Mouse (Mus musculus) heart, embryonic 15.5 days (tissue): Measurements from ENCODE around the gene Naaladl2. TPM values are rescaled to one million over a fixed set of nuclear protein-coding genes. Genes with fewer than 3 reads are reported as not detected.
"Not testable (repeated sequence)": the region's sequence is repeated elsewhere in the genome, so short reads cannot be mapped to it uniquely, and the experiment has no call there.

Source experiments
- ATAC-seq: fragments of 200-750 bp; cut with Nextera tagmentation; replicated peaks from 2 replicates; pipeline ENCODE4 v1.8.0; 2017; ENCODE audit warnings: low read depth, moderate TSS enrichment; ENCODE audit not compliant: insufficient number of reproducible peaks, insufficient read depth, low FRiP score
- H3K27ac ChIP-seq: fragments of 300-500 bp; sonication (generic); 2 replicates; pipeline ENCODE4 v1.5.1; 2015; ENCODE audit warnings: mild to moderate bottlenecking, inconsistent platforms
- H3K27me3 ChIP-seq: fragments of 300-500 bp; sonication (generic); 2 replicates; pipeline ENCODE4 v1.6.1; 2015; ENCODE audit warnings: inconsistent platforms
- H3K36me3 ChIP-seq: fragments of 300-500 bp; sonication (generic); 2 replicates; pipeline ENCODE4 v1.6.1; 2015; ENCODE audit warnings: mild to moderate bottlenecking, inconsistent platforms
- H3K4me1 ChIP-seq: fragments of 300-500 bp; sonication (generic); replicated peaks from 2 replicates; pipeline ENCODE4 v1.6.1; 2015; ENCODE audit warnings: inconsistent platforms
- H3K4me2 ChIP-seq: fragments of 300-500 bp; sonication (generic); 2 replicates; pipeline ENCODE4 v1.6.1; 2015; ENCODE audit warnings: inconsistent platforms, mild to moderate bottlenecking, moderate library complexity
- H3K4me3 ChIP-seq: fragments of 300-500 bp; sonication (generic); 2 replicates; pipeline ENCODE4 v1.5.1; 2015; ENCODE audit warnings: mild to moderate bottlenecking, inconsistent platforms
- H3K9ac ChIP-seq: fragments of 300-500 bp; sonication (generic); 2 replicates; pipeline ENCODE4 v1.6.1; 2015; ENCODE audit warnings: mild to moderate bottlenecking, inconsistent platforms
- H3K9me3 ChIP-seq: fragments of 300-500 bp; sonication (generic); replicated peaks from 2 replicates; pipeline ENCODE4 v1.6.1; 2016; ENCODE audit warnings: inconsistent platforms
- WGBS: fragments of 180-500 bp; shearing (Covaris S2); methylation state at CpG from one replicate; pipeline ENCODE4 v1.1.7; 2015; ENCODE audit warnings: mixed read lengths; 5-methylcytosine and 5-hydroxymethylcytosine counted together
- polyA plus RNA-seq: library from polyadenylated mRNA; unstranded; fragments of >200 nt; fragmentation: Nextera tagmentation; extraction: Ambion mirVana; gene quantifications from 2 replicates; pipeline ENCODE4 v1.2.1, GENCODE M21; 2015

Gene Naaladl2
- polyA plus RNA-seq, 1 experiment from 2014 or later: 1.6 TPM

DNA sequence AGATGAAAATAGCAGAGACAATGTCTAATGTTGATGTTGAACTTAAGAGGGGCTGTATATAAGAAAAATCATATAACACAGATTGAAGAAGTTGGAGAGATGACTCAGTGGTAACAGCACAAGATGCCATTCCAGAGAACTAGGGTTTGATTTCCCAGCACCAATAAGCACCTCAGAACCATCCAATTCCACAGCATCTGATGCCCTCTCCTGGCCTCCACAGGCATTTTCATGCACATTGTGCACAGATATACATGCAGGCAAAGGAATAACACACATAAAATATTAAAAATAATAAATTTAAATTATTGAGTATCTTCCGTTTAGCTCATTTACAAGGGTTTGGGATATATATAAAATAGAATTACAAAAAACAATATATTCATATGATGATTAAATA, 926.6 kb downstream of the Naaladl2 start:
- H3K9ac ChIP-seq: no peak overlapping the region
- no peak for ATAC-seq
- H3K4me1 ChIP-seq: no peaks in the 10 kb centered on the region
- no peaks in the 10 kb centered on the region for H3K36me3 ChIP-seq
- no peak overlapping the region for H3K4me3 ChIP-seq
- H3K9me3 ChIP-seq: no peaks in the 10 kb centered on the region
- no peak overlapping the region for H3K4me2 ChIP-seq
- no peaks in the 10 kb centered on the region for H3K27me3 ChIP-seq
- 89% methylated on average over 1 of the region's 1 CpGs for WGBS
- no peak overlapping the region for H3K27ac ChIP-seq

DNA sequence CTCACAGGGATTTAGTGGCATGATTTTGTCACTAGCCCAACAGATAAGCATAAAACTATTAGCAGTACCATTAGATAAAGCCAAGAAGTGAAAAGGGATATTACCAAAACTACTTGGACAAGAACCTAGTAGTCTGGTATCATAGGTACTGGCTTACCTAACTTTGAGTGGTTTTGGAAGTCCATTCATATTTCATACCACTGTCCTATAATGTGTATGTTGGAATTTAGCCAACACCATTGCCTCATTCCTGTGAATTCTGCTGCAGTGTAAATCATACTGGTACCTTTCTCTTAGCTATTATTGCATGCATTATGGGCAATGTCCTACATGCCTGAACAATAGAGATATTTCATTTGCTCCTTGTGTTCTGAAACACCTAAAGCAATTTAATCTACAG, 977.5 kb downstream of the Naaladl2 start:
- Histone ChIP-seq H3K27ac (no peak overlapping the region), H3K36me3 (no peaks in the 10 kb centered on the region)
- no peak for ATAC-seq

DNA sequence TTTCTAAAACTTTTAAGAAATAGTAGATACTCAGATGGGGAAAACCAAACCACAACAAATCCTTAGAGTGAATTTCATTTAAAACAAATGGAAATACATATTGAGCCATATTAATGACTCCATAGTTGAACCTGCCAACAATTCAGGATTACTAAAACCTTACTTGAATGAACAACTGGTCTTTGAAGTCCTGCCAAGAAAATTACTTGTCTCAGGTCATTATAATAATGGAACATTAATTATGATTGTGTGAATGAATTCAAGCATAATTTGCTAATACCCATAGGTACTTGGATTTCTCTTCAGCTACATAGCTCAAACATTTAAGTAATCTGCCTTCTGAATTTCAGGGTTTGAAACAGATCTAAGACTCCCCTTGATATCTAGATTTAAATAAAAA, 980.1 kb downstream of the Naaladl2 start:
- Histone ChIP-seq H3K9me3 (no peaks in the 10 kb centered on the region), H3K27me3 (no peaks in the 10 kb centered on the region), H3K4me2 (no peak overlapping the region), H3K36me3 (no peaks in the 10 kb centered on the region), H3K9ac (no peak overlapping the region), H3K4me1 (no peaks in the 10 kb centered on the region), H3K4me3 (no peak overlapping the region), H3K27ac (no peak overlapping the region)
- ATAC-seq: no peak

More for the DNA sequence above, 977.5 kb downstream of the Naaladl2 start:
- H3K9ac ChIP-seq: no peak overlapping the region
- no peaks in the 10 kb centered on the region for H3K4me1 ChIP-seq
- H3K27me3 ChIP-seq: no peaks in the 10 kb centered on the region
- no peak overlapping the region for H3K4me2 ChIP-seq
- H3K4me3 ChIP-seq: no peak overlapping the region
- no peaks in the 10 kb centered on the region for H3K9me3 ChIP-seq

DNA sequence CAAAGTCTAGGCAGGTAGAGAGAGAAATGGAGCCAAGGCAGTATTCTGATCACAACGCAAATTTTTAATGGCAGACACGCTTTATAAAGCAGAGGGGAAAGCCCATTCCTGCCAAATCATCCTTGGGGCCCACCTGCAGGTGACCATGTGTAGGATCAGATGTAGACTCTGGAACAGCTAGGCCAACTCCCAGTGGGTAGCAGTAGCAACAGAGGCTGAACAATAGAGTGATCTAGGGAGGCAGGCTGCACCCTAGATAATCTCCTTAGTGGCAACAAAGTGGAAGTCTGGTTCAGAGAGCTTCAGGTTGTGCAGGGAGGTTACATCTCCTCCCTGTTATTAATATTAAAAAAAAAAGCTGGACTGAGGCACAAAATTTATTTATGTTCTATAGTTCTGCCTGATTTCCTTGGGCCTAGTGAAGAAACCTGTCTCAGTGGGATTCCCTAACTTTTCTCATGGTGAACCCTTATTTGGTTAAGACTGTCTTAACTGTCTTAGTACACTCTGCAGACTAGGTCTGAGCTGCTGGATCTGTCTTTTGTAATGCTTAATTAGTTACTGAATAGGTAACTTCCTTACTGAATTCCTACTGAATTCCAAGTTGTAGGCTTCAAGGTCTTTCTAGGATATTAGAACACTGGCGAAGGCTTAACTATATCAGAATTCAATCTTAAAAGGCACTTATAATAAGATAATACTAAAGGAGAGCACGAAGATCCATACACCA, 992.8 kb downstream of the Naaladl2 start:
- not testable (repeated sequence) for H3K27me3 ChIP-seq, H3K4me2 ChIP-seq, H3K36me3 ChIP-seq, H3K9me3 ChIP-seq, H3K9ac ChIP-seq, H3K4me1 ChIP-seq, H3K4me3 ChIP-seq, ATAC-seq, H3K27ac ChIP-seq
- 71% methylated on average over 4 of the region's 4 CpGs for WGBS

DNA sequence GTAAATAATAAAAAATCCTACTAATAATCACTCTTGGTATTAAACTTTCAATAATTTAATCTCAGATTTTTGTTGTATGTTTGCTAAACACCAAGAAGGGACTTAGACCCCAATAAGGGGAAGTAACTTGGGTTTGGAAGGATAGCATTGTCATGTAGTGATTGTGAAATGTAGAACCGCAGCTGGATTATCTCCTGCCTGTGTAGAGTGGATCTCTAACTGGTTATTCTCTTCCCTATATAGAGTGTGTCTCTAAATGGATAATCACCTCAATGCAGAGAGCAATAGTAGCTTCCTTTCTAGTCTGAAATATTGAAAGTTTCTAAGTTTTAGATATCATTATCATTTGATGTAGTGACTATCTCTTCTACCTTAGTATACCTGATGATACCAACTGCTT, 1001.3 kb downstream of the Naaladl2 start:
- Histone ChIP-seq H3K4me1 (no peaks in the 10 kb centered on the region), H3K9ac (no peak overlapping the region), H3K27me3 (no peaks in the 10 kb centered on the region), H3K9me3 (no peaks in the 10 kb centered on the region), H3K27ac (no peak overlapping the region), H3K4me3 (no peak overlapping the region), H3K36me3 (no peaks in the 10 kb centered on the region), H3K4me2 (no peak overlapping the region)
- 69% methylated on average over 1 of the region's 1 CpGs for WGBS
- ATAC-seq: no peak

DNA sequence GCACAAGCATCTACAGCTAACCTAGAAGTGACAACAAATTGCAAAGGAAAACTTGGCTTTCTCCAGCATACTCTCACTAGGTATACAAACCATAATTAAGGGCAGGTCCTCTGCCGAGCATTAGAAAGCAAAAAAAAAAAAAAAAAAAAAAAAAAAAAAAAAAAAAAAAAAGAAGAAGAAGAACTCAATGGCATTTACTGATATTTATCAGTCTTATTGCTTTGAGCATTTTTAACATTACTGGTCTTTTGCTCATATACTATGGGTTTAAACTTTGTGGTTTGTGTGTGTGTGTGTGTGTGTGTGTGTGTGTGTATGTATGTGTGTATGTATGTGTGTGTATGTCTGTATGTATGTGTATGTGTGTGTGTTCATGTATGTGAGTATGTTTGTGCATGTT, 1006.1 kb downstream of the Naaladl2 start:
- H3K9me3 ChIP-seq: no peaks in the 10 kb centered on the region
- H3K4me3 ChIP-seq: no peak overlapping the region
- H3K36me3 ChIP-seq: no peaks in the 10 kb centered on the region
- H3K4me1 ChIP-seq: no peaks in the 10 kb centered on the region
- WGBS: 63% methylated on average over 1 of the region's 1 CpGs
- H3K4me2 ChIP-seq: no peak overlapping the region
- ATAC-seq: no peak
- H3K27ac ChIP-seq: no peak overlapping the region
- no peaks in the 10 kb centered on the region for H3K27me3 ChIP-seq
- no peak overlapping the region for H3K9ac ChIP-seq

DNA sequence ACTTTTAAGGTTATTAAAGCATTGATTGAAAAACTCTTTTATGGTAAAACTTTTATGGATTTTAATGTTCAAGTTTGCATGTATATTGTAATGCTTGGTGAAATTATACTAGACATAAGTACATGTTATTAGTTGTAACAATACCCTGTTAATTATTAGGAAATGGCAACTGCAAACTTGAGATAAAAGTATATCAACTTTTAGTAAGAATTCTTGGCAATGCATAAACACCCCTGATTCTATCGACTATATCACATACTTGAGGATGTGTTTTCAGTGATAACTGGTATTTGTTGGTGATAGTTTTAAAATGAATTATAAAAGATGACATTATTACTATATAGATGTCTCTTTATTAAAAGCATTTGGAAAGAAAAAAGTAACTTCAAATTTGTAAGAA, 1017.9 kb downstream of the Naaladl2 start:
- Histone ChIP-seq H3K27me3 (no peaks in the 10 kb centered on the region), H3K4me1 (no peaks in the 10 kb centered on the region), H3K36me3 (no peaks in the 10 kb centered on the region), H3K27ac (no peak overlapping the region), H3K9ac (no peak overlapping the region), H3K4me2 (no peak overlapping the region), H3K9me3 (no peaks in the 10 kb centered on the region), H3K4me3 (no peak overlapping the region)
- ATAC-seq: no peak
- 62% methylated on average over 1 of the region's 1 CpGs for WGBS

DNA sequence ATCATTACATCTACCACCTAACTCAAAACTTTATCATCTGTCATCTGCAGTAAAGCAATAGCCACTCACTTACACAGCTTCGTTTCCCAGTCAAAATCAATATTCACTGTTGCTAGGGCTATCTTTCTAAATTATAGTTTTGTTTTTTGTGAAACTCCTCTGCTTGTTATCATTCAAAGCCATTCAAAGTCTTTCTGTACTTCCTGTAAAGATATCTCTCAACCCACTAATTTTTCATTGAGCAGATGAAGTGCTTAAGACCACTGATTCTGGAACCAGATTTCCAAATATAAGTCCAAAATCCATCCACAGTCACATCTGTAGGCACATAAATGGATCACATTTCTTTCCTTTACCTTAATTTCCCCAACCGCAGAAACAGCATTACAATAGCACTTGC, 1020.0 kb downstream of the Naaladl2 start:
- H3K27me3 ChIP-seq: no peaks in the 10 kb centered on the region
- no peak overlapping the region for H3K9ac ChIP-seq
- H3K4me1 ChIP-seq: no peaks in the 10 kb centered on the region
- no peak overlapping the region for H3K4me2 ChIP-seq
- H3K9me3 ChIP-seq: no peaks in the 10 kb centered on the region
- ATAC-seq: no peak
- no peaks in the 10 kb centered on the region for H3K36me3 ChIP-seq
- 65% methylated on average over 2 of the region's 2 CpGs for WGBS
- no peak overlapping the region for H3K27ac ChIP-seq
- H3K4me3 ChIP-seq: no peak overlapping the region

DNA sequence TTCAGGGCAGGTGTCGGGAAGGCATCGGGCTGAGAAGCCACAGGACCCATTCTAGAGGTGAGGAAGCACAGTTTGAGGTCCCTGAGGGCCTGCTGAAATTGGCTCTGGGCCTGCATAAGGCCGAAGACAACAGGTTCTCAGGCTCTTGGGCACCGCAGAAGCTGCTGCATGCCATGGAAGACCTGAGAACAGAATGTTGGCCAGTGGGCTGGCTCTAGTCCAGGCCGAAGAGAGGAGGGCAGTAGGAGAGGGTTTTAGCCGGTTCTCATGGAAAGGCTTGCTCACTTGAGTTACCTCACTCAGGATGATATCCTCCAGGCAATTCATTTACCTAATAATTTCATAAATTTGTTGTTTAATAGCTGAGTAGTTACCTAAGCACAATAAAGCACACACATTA, 1025.9 kb downstream of the Naaladl2 start:
- Histone ChIP-seq H3K27me3 (no peaks in the 10 kb centered on the region), H3K27ac (no peak overlapping the region), H3K36me3 (no peaks in the 10 kb centered on the region), H3K4me3 (no peak overlapping the region), H3K4me1 (no peaks in the 10 kb centered on the region), H3K9ac (no peak overlapping the region), H3K4me2 (no peak overlapping the region), H3K9me3 (no peaks in the 10 kb centered on the region)
- 80% methylated on average over 6 of the region's 6 CpGs for WGBS
- ATAC-seq: no peak

DNA sequence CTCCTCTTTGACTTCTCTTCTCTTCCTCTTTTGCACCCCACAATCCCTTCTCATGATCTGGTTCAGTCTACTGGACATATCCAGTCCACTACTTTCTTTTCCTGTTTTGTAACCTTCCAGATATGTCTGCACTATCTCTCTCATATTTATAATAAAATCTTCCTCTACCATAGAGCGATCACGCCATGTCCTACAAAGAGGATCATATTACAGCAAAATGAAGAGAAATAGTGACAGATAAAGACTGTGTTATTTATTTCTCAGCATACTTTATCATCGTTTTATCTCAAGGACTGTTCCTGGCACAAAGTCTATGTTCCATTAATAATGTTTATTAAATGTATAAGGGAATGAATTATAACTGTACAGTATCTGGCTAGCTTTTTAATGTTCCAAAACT, 1029.2 kb downstream of the Naaladl2 start:
- no peak overlapping the region for H3K4me2 ChIP-seq
- no peaks in the 10 kb centered on the region for H3K36me3 ChIP-seq
- H3K27ac ChIP-seq: no peak overlapping the region
- no peaks in the 10 kb centered on the region for H3K4me1 ChIP-seq
- H3K9me3 ChIP-seq: no peaks in the 10 kb centered on the region
- no peak overlapping the region for H3K4me3 ChIP-seq
- no peak for ATAC-seq
- no peak overlapping the region for H3K9ac ChIP-seq
- 75% methylated on average over 3 of the region's 3 CpGs for WGBS
- H3K27me3 ChIP-seq: no peaks in the 10 kb centered on the region

DNA sequence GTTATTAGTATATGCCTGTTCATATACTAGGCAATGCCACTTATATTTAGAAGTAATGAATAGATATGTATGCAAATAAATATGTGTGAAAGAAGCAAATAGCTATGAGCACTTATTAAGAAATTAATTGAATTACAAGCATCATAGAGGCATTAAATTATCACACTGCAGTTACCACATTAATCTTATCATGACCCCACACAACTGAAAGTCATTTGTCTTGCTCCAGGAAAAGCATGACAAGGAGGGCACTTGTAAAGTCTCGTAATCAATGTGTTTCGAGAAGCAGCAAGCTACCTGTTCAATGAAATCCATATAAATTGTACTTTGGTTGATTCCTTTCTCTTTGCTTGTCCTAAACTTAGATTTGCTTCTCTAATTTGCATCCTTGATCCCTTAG, 1030.7 kb downstream of the Naaladl2 start:
- Histone ChIP-seq H3K4me3 (no peak overlapping the region), H3K27ac (no peak overlapping the region), H3K4me1 (no peaks in the 10 kb centered on the region), H3K9me3 (no peaks in the 10 kb centered on the region), H3K27me3 (no peaks in the 10 kb centered on the region), H3K9ac (no peak overlapping the region), H3K4me2 (no peak overlapping the region), H3K36me3 (no peaks in the 10 kb centered on the region)
- no peak for ATAC-seq
- WGBS: 63% methylated on average over 2 of the region's 2 CpGs

DNA sequence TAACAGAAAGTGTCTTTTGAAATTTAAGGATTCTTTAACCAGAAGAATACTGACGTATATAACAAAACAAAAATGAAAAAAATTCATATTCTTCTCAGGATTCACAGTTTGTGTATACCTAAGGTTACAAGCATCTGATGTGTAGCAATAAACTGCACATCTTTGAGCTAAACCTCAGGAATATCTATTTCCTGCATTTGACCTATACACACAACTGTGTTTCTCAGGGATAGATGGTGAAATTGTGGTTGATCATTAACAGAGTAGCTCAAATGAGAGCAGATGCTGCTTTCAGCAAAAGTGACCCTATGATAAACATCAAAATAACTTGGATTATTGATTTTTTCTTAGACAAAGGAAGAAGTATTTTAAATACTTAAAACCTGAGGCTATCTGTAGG, 1037.7 kb downstream of the Naaladl2 start:
- Histone ChIP-seq H3K4me3 (no peak overlapping the region), H3K27ac (no peak overlapping the region), H3K4me2 (no peak overlapping the region), H3K27me3 (no peaks in the 10 kb centered on the region), H3K9me3 (no peaks in the 10 kb centered on the region), H3K4me1 (no peaks in the 10 kb centered on the region), H3K9ac (no peak overlapping the region), H3K36me3 (no peaks in the 10 kb centered on the region)
- no peak for ATAC-seq
- WGBS: 91% methylated on average over 1 of the region's 1 CpGs
